Mouse (Mus musculus) heart, adult 18-20 months (tissue): ENCODE measurements around the gene Nisch. TPM values are rescaled to one million over a fixed set of nuclear protein-coding genes. Genes with fewer than 3 reads are reported as not detected.
A peak's percentile ranks its signal among the peaks of the same experiment; 100 is the strongest.

Experiments used
- DNase-seq, 2 experiments: peaks; one replicate each; pipeline ENCODE4 v3.0.0; 2021 to 2022; ENCODE audit warnings: mixed read lengths in 1 of 2
- total RNA-seq, 2 experiments: library from RNA; stranded (reverse); gene quantifications; 2 replicates each; pipeline ENCODE4 v1.2.3; 2021

Nisch gene
- total RNA-seq, 2 experiments from 2014 or later, result 118 to 119 TPM

DNA sequence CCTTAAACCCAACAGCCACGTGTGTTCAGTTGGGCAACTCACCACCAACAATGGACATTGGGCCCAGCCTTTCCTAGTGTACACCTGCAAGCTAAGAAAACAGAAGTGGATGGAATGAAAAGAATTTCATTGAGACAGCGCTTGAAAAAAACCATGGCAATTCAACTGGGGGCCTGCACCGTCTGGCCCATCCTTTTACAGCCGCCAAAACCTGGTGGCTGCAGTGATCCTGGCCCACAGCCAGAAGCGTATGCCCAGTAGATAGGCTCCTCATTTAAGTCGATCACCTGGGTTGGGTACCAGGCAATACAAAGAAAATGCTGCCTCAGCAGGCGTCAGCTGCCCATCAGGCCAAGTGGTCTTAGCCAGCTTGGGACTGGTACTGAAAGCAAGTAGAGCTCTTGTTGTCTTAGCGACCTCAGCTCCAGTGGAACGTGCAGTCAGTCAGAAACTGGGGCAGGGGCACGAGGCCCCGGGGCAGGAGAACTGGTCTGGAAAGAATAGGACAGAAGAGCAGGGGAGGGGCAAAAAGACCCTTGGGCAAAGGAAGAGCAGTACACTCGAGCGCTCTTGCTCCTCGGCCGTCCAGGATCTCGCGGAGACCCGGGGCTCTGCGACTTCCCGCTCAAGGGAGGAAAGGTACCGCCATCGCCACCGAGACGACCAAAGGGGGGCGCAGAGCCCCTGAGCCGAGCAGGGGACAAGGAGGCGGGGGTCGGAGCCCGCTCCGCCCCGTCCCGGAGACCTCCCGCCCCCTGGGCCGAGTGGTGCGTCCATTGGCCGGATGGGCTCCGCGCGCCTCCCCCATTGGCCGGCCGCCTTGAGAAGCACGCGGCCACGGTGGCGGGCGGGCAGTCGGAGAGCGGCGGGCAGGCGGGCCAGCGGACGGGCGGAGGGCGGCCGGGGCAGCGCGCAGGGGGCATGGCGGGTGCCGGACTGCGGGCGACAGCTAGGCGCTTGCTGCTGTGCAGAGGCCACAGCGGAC lies 86.2 kb downstream of the Nisch start, which contains the start of gene Nt5dc2:
TSS of gene Nt5dc2 (plus strand) at position 818 of the 985 bp plus-strand sequence.
- DNase-seq, result peak; percentile 90 to 93

DNA sequence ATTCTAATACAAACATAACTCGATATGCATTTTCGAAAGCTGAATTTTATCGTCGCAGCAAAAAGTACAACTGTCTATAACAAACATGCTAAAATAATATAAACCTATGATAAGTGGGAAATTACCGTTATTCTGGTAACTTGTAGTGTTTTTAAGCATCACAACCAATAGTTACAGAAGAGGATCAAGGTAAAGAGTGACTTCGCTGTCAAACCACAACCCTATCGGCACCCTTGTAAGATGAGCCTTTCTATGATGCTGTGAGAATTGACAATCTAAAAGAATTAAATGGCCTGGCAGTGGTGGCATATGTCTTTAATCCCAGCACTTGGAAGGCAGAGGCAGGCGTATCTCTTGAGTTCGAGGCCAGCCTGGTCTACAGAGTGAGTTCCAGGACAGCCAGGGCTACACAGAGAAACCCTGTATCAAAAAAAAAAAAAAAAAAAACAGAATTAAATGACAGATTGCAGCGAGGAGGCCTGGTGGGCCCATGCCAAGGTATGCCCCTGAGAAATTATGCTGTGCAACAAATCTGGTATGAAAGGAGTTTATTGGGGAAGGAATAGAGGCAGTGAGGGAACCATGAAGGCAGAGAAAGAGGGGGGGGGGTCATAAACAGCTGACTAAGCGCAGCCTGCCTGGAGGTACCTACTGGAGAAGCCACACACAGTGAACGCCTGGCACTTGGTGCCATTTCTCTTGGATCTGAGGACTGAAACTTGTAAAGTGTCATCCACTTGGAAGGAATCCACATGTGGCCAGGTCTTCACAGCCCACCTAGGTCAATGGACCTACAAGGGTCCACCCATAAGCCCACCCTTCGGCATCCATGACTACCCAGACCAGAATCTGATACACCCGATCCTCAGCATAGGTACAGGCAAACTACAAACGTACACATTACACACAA lies 87.2 kb downstream of the Nisch start:
- DNase-seq, result no peak

DNA sequence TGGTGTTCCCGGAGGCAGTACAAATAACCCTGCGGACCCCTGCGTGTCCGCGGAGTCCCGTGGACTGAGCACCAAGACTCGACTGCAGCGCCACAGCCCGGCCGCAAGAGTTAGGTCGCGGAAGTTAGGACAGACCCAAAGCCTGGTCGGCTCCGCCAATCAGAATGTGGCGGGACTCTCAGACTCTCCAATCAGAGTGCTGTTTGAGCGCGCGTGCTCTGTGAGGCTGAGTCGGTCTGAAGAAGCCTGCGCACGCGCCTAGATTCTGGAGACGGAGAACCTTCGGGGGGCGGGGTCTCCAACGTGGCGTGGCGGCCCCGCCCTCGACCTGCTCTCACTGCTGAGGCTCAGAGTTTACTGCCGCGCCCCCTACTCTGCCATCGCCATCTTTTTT lies 87.9 kb downstream of the Nisch start, which contains the start of gene Smim4:
TSS of gene Smim4 (minus strand) at position 131 of the 394 bp plus-strand sequence.
- DNase-seq, result peak; percentile 97 to 99

DNA sequence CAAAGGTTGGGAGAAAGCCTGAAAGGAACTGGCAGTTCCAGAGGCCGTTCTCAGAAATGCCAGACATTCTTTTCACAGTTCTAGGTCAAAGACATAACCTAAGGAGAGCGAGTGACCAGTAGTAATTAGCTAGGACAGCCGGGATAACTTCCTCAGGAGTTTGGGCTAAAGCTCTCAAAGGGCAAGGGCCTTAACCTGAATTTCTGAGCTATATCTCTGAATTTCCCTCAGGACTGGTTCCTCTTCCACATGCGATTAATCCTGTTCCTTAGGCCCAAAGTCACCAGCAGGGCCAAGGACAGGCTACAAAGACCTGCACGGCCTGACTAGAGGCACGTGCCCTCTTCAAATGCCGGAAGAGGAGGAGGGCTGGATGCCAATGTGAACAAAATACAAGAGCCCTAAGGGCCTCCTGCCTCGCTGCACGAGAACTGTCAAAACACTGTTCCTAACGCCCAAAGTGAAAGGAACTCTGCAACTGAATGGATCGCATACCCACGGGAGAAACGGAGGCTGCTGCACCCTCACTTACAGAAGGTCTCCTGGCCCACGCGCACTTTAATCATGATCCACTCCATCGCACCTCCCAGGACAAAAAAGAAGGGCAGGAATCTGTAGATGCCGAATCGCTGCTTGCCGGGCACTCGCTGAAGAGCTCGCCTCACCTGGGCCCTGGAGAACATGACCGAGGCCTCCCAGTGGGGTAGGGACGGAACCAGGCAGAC lies 88.5 kb downstream of the Nisch start:
- peak; percentile 80 to 83 for DNase-seq

DNA sequence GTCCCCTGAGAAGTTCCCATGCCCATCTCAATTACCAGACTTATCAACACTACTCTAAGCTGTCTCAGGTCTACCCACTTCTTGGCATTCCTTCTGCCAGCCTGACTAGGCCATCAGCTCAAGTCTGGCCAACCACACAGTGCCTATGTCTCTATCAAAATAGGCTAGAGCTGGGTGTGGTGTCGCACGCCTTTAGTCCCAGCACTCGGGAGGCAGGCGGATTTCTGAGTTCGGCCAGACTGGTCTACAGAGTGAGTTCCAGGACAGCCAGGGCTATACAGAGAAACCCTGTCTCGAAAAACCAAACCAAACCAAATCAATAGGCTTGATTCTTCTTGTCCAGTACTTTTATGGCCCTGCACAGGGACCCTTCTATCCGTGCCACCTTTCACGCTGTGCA lies 89.9 kb downstream of the Nisch start:
- no peak for DNase-seq

DNA sequence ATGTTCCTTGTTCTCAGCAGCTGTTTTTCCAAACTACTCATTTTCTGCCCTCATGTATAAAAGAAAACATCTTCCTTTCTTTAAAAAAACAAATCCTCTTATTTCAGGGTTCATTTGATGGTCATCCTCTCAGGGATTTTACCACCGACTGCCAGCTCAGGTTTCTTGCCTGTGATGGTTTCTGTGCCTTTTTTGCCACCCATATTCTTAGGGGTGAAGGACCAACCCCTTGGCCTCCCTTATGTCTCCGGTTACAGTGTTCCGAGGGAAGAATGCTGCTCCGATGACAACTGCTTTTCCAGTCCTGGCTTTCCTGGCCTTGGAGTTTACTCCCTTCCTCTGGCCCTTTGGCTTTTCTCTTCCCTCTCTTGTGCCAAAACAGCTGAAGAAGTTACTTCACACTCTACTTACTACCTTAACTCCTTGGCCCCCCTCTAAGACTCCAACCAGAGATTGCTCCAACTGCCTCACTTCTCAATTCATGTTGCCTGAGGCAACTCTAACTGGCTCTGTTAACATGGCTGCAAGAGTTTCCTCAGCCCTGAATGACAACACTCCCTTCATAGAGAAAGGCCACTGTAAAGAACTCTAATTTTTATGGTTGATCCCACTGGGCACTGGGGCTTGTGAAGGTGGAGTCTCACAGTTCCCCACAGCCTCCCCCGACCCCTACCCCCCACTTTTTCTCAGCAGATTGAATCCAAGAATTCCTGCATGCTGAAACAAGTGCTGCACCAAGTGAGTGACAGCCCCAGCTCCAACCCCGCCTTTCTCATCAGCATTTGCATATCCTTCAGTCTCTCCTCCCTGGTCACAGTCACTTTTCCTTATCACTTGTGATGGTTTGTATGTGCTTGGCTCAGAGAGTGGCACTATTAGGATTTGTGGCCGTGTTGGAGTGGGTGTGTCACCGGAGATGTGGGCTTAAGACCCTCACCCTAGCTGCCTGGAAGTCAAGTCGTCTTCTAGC lies 91.4 kb downstream of the Nisch start:
- peak in 1 of 2 experiments; percentile 5 for DNase-seq

Other genes starting within 250 kb of the Nisch start
- gene Glt8d1, start 215.5 kb downstream of the Nisch start, total RNA-seq, result 10 to 100 TPM; 19.8 to 22.5 TPM
- gene Spcs1, start 215.3 kb downstream of the Nisch start, total RNA-seq, result 100 to 1,000 TPM; 132 to 138 TPM
- 10 to 100 TPM; 51.7 to 57.7 TPM for gene Pbrm1, start 197.8 kb downstream of the Nisch start, total RNA-seq
- gene Gnl3, start 197.8 kb downstream of the Nisch start, total RNA-seq, result 10 to 100 TPM; 23.9 to 25.9 TPM
- 10 to 100 TPM; 74.5 to 87.4 TPM for gene Smim4, start 88.0 kb downstream of the Nisch start, total RNA-seq
- 10 to 100 TPM; 19.2 TPM for gene Nt5dc2, start 85.9 kb downstream of the Nisch start, total RNA-seq
- gene Stab1, start 48.3 kb downstream of the Nisch start, total RNA-seq, result 10 to 100 TPM; 63.2 to 64.1 TPM
- 1,000 to 10,000 TPM; 5,748 to 6,764 TPM for gene Tnnc1, start 8.6 kb downstream of the Nisch start, total RNA-seq
- gene Sema3g, start 914 bp upstream of the Nisch start, total RNA-seq, result 10 to 100 TPM; 13.5 to 15.7 TPM
- gene Phf7, start 34.4 kb upstream of the Nisch start, total RNA-seq, result 1 to 10 TPM; 4.2 to 5.1 TPM
- 10 to 100 TPM; 42.4 to 45.3 TPM for gene Bap1, start 34.5 kb upstream of the Nisch start, total RNA-seq
- under 1 TPM; 0.02 to 0.23 TPM for gene Dnah1, start 107.0 kb upstream of the Nisch start, total RNA-seq
- 10 to 100 TPM; 32.4 to 33.2 TPM for gene Capn7, start 119.7 kb upstream of the Nisch start, total RNA-seq
- gene Sh3bp5, start 219.1 kb upstream of the Nisch start, total RNA-seq, result 10 to 100 TPM; 60.0 to 60.9 TPM